Mouse (Mus musculus): ENCODE data around the gene Slc26a11.

GRCm38 (mm10) chr11:119330592-119330991, 24.8 kb upstream of the Slc26a11 start:
- TF ChIP-seq ZNF384 (IDR thresholded peaks at IDR 0.05; ENCODE audit: low read depth, low read length) (no peak), CHD2 (IDR thresholded peaks at IDR 0.05; ENCODE audit: low read depth, low read length) (no peak), MAFK (IDR thresholded peaks at IDR 0.05; ENCODE audit: insufficient read depth, low read depth, low read length) (no peak), ZC3H11A (IDR thresholded peaks at IDR 0.05; ENCODE audit: borderline replicate concordance, low read depth, low read length) (no peak), HCFC1 (IDR thresholded peaks at IDR 0.05; ENCODE audit: borderline replicate concordance, insufficient read depth, low read length) (no peak)

All from ES-E14 (cell line).